Mouse (Mus musculus): ENCODE results near the gene Mug2. TPM values are rescaled to one million over a fixed set of nuclear protein-coding genes. Genes with fewer than 3 reads are reported as not detected.
"Not testable (repeated sequence)": the region's sequence is repeated elsewhere in the genome, so short reads cannot be mapped to it uniquely, and the experiment has no call there.

Gene Mug2
- polyA plus RNA-seq (2012; ENCODE audit: insufficient read depth, insufficient read length, missing spikeins) = not detected in 2 replicates

GRCm38 (mm10) chr6:122006461-122006860 lies at the start of gene Mug2:
Mug2 (plus strand) TSS chr6:122006761.
- H3K4me1 ChIP-seq (ENCODE audit: control insufficient read depth, insufficient read depth, low read length); H3K4me3 ChIP-seq (ENCODE audit: insufficient read depth, low read length); H3K27ac ChIP-seq (ENCODE audit: insufficient read depth, low read depth, low read length): not testable (repeated sequence)

- not testable (repeated sequence) for H3K27ac ChIP-seq (ENCODE audit: insufficient read depth, low read depth, low read length); H3K4me3 ChIP-seq (ENCODE audit: insufficient read depth, low read length); H3K4me1 ChIP-seq (ENCODE audit: control insufficient read depth, insufficient read depth, low read length)
These were observed 48.7 kb upstream of the Mug2 start for GRCm38 (mm10) chr6:121957803-121958349.

GRCm38 (mm10) chr6:121975701-121976100 lies 30.9 kb upstream of the Mug2 start:
- Histone ChIP-seq H3K4me1 (ENCODE audit: control insufficient read depth, insufficient read depth, low read length) (no peaks in the 10 kb centered on the region), H3K4me3 (ENCODE audit: insufficient read depth, low read length) (no peak overlapping the region), H3K27ac (ENCODE audit: insufficient read depth, low read depth, low read length) (no peak overlapping the region)
- no peak for TF ChIP-seq POLR2A (IDR thresholded peaks at IDR 0.05; ENCODE audit: borderline replicate concordance, low read depth, low read length)

GRCm38 (mm10) chr6:122100904-122101303 lies 94.3 kb downstream of the Mug2 start:
- no peak for TF ChIP-seq CTCF (IDR thresholded peaks at IDR 0.05; ENCODE audit: low read depth, low read length)
- no peak for TF ChIP-seq POLR2A (IDR thresholded peaks at IDR 0.05; ENCODE audit: borderline replicate concordance, low read depth, low read length)
- Histone ChIP-seq H3K4me3 (ENCODE audit: insufficient read depth, low read length) (no peak overlapping the region), H3K27ac (ENCODE audit: insufficient read depth, low read depth, low read length) (no peak overlapping the region), H3K4me1 (ENCODE audit: control insufficient read depth, insufficient read depth, low read length) (no peaks in the 10 kb centered on the region)

- Histone ChIP-seq H3K27ac (ENCODE audit: insufficient read depth, low read depth, low read length) (no peak overlapping the region), H3K4me3 (ENCODE audit: insufficient read depth, low read length) (no peak overlapping the region), H3K4me1 (ENCODE audit: control insufficient read depth, insufficient read depth, low read length) (no peaks in the 10 kb centered on the region)
- TF ChIP-seq CTCF (IDR thresholded peaks at IDR 0.05; ENCODE audit: low read depth, low read length) (no peak), POLR2A (IDR thresholded peaks at IDR 0.05; ENCODE audit: borderline replicate concordance, low read depth, low read length) (no peak)
These were observed 95.1 kb downstream of the Mug2 start for GRCm38 (mm10) chr6:122101671-122102070.

GRCm38 (mm10) chr6:122116963-122117362 lies 110.4 kb downstream of the Mug2 start:
- H3K27ac ChIP-seq (ENCODE audit: insufficient read depth, low read depth, low read length) = no peak overlapping the region
- TF ChIP-seq POLR2A (IDR thresholded peaks at IDR 0.05; ENCODE audit: borderline replicate concordance, low read depth, low read length) = no peak
- no peak for TF ChIP-seq CTCF (IDR thresholded peaks at IDR 0.05; ENCODE audit: low read depth, low read length)
- H3K4me1 ChIP-seq (ENCODE audit: control insufficient read depth, insufficient read depth, low read length) = no peaks in the 10 kb centered on the region
- no peak overlapping the region for H3K4me3 ChIP-seq (ENCODE audit: insufficient read depth, low read length)

GRCm38 (mm10) chr6:122129521-122129920 lies 123.0 kb downstream of the Mug2 start:
- Histone ChIP-seq H3K27ac (ENCODE audit: insufficient read depth, low read depth, low read length) (no peak overlapping the region), H3K4me1 (ENCODE audit: control insufficient read depth, insufficient read depth, low read length) (no peaks in the 10 kb centered on the region), H3K4me3 (ENCODE audit: insufficient read depth, low read length) (no peak overlapping the region)
- no peak for TF ChIP-seq CTCF (IDR thresholded peaks at IDR 0.05; ENCODE audit: low read depth, low read length)
- no peak for TF ChIP-seq POLR2A (IDR thresholded peaks at IDR 0.05; ENCODE audit: borderline replicate concordance, low read depth, low read length)

Other genes with a start within 250 kb of the Mug2 start
- gene Mug1, start 168.2 kb upstream of the Mug2 start, polyA plus RNA-seq (2012; ENCODE audit: insufficient read depth, insufficient read length, missing spikeins) = not detected in 2 replicates

Measured in bone marrow macrophage, adult 2 months (primary cell).